Mouse (Mus musculus) embryonic facial prominence, embryonic 14.5 days (tissue): ENCODE measurements at regions not wholly inside any gene's neighbourhood (a gene's known extent, or its start where the extent isn't known, plus 50 kb on each side); places are given as distances from the start of the nearest gene placed in this dataset.

Experiments
- ATAC-seq: fragments of 200-750 bp; cut with Nextera tagmentation; 2 replicates; pipeline ENCODE4 v1.8.0; 2017; ENCODE audit warnings: low read depth, moderate number of reproducible peaks, moderate TSS enrichment
- DNase-seq: peaks from one replicate; pipeline ENCODE4 v3.0.0-alpha.2; 2015; ENCODE audit warnings: low spot score
- H3K27ac ChIP-seq: fragments of 300-500 bp; sonication (generic); replicated peaks from 2 replicates; pipeline ENCODE4 v1.5.1; 2014; ENCODE audit warnings: low read depth, mild to moderate bottlenecking, low read length, moderate library complexity
- H3K27me3 ChIP-seq: fragments of 300-500 bp; sonication (generic); replicated peaks from 2 replicates; pipeline ENCODE4 v1.6.1; 2014; ENCODE audit warnings: low read length; ENCODE audit not compliant: control insufficient read depth, insufficient read depth
- H3K36me3 ChIP-seq: fragments of 300-500 bp; sonication (generic); 2 replicates; pipeline ENCODE4 v1.6.1; 2014; ENCODE audit warnings: low read length, mixed read lengths; ENCODE audit not compliant: control insufficient read depth, insufficient read depth
- H3K4me1 ChIP-seq: fragments of 300-500 bp; sonication (generic); 2 replicates; pipeline ENCODE4 v1.6.1; 2014; ENCODE audit warnings: antibody characterized with exemption, low read length; ENCODE audit not compliant: control insufficient read depth, insufficient read depth
- H3K4me2 ChIP-seq: fragments of 300-500 bp; sonication (generic); 2 replicates; pipeline ENCODE4 v1.6.1; 2014; ENCODE audit warnings: low read depth, mild to moderate bottlenecking, low read length, moderate library complexity, mixed read lengths
- H3K4me3 ChIP-seq: fragments of 300-500 bp; sonication (generic); 2 replicates; pipeline ENCODE4 v1.5.1; 2014; ENCODE audit warnings: low read depth, mild to moderate bottlenecking, low read length
- H3K9ac ChIP-seq: fragments of 300-500 bp; sonication (generic); 2 replicates; pipeline ENCODE4 v1.6.1; 2014; ENCODE audit warnings: low read depth, mild to moderate bottlenecking, low read length, moderate library complexity, mixed read lengths
- H3K9me3 ChIP-seq: fragments of 300-500 bp; sonication (generic); 2 replicates; pipeline ENCODE4 v1.6.1; 2016; ENCODE audit warnings: low read length; ENCODE audit not compliant: control insufficient read depth
- WGBS: fragments of 180-500 bp; shearing (Covaris S2); extraction: QIAGEN DNeasy Blood & Tissue Kit; methylation state at CpG from one replicate; pipeline ENCODE4 v1.1.7; 2014; 5-methylcytosine and 5-hydroxymethylcytosine counted together

DNA sequence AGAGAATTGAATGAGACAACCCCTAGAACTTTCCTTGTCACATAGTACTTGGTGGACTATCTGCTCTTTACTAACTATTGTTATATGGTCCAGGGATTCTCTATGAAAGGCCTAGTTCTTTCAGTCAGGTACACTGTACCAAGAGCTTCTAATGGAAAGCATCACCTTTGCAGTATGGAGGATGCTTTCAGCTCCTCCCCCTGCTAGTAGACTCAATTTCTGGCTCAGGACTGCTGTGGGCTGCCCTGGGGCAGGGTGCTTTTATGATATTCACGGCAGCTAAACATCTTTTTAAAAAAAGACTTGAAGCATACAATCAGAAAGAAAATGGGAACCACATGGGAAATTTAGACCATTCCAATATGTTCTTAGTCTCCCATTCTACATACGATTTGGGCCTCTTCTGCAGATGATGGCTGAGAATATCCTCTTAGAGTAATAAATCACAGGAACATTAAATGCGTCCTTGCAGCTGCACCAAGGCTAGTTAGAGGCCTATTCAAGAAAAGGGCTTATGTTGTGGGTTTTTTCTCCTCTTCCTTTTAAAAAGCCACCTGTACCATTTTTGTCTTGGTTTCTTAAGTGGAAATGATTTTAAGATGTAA is 61.7 kb upstream of the 6030498E09Rik start:
- peak; percentile 48; the same call in 1 of the 2 replicates for ATAC-seq
- DNase-seq: peak; percentile 71
- no peaks in the 10 kb centered on the region for H3K9me3 ChIP-seq
- no peak overlapping the region for H3K9ac ChIP-seq
- WGBS: 38% methylated on average over 3 of the region's 3 CpGs
- H3K4me2 ChIP-seq: no peak overlapping the region
- H3K4me1 ChIP-seq: peaks cover 3% of the 10 kb centered on the region; the same call in 1 of the 2 replicates
- no peaks in the 10 kb centered on the region for H3K27me3 ChIP-seq
- no peak overlapping the region for H3K4me3 ChIP-seq
- no peaks in the 10 kb centered on the region for H3K36me3 ChIP-seq
- peak overlapping the region; percentile 28; the same call in 1 of the 2 replicates for H3K27ac ChIP-seq

DNA sequence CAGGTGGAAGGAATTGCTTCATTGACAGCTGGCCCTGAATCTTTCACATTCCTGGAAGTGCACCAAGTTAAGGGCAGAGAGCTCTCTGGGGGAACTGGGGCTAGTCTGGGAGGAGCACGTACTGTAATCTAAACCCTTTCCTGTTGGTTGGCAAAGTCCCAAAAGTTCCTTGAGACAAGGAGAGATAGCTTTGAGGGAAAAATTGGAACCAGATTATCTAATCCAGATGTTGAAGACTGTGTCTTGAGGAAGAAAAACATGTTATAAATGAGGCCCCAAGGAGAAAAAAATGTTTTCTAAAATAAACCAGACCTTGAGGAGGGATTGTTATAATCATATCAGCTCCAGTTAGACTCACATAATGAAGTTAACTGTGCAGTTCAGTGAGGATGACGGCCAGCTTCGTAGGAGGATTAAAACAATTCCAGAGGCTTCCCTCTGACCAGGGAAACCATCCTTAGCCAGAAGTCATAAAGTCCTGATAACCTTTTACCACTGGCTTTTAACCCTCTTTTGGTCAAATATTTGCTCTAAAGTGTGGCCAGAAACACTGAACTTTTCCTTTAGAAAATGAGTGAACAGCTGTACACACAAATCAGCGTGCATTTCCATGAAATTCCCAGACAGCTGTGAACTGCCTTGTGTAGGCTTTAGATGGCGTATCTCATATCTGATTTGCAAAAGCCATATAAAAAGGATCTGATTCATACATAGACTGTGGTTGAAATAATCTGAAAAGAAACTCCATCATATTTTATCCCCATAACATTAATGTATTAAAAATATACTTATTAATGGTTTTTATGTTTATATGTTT is 60.8 kb upstream of the 6030498E09Rik start:
- Histone ChIP-seq H3K36me3 (no peaks in the 10 kb centered on the region), H3K9me3 (no peaks in the 10 kb centered on the region), H3K4me2 (no peak overlapping the region), H3K4me1 (peaks cover 3% of the 10 kb centered on the region; the same call in 1 of the 2 replicates), H3K4me3 (no peak overlapping the region), H3K27ac (peak overlapping the region; percentile 8), H3K9ac (no peak overlapping the region), H3K27me3 (no peaks in the 10 kb centered on the region)
- ATAC-seq: peak; percentile 92
- WGBS: 34% methylated on average over 5 of the region's 5 CpGs
- DNase-seq: peak; percentile 96
